Mouse (Mus musculus): Measurements from ENCODE around the gene Ep400. TPM values are rescaled to one million over a fixed set of nuclear protein-coding genes. Genes with fewer than 3 reads are reported as not detected.
A peak's percentile ranks its signal among the peaks of the same experiment; 100 is the strongest.

Ep400 gene
- 10 to 100 TPM; 18.9 to 23.7 (median 22.2) TPM for total RNA-seq (2022)

- peak; percentile 99 for DNase-seq (ENCODE audit: low spot score in 2 of 2)
These were observed at the start of gene Ep400 for GRCm38 (mm10) chr5:110770448-110771158. Gene Ep400 (minus strand): TSS chr5:110770717.

- peak; percentile 99 to 100 for DNase-seq (ENCODE audit: low spot score in 2 of 2)
These were observed 39.3 kb upstream of the Ep400 start, which contains the start of gene Ulk1 for GRCm38 (mm10) chr5:110809667-110810325. Gene Ulk1 (minus strand): TSS chr5:110810097.

- peak in 1 of 2 experiments; percentile 31 for DNase-seq (ENCODE audit: low spot score in 2 of 2)
These were observed 38.5 kb upstream of the Ep400 start for GRCm38 (mm10) chr5:110808821-110809666.

GRCm38 (mm10) chr5:110808061-110808631 lies 37.6 kb upstream of the Ep400 start:
- peak; percentile 79 to 84 for DNase-seq (ENCODE audit: low spot score in 2 of 2)

GRCm38 (mm10) chr5:110807453-110807852 lies 36.9 kb upstream of the Ep400 start:
- DNase-seq (ENCODE audit: low spot score in 2 of 2) = no peak

GRCm38 (mm10) chr5:110806676-110807075 lies 36.2 kb upstream of the Ep400 start:
- DNase-seq (ENCODE audit: low spot score in 2 of 2) = no peak

GRCm38 (mm10) chr5:110806154-110806553 lies 35.6 kb upstream of the Ep400 start:
- no peak for DNase-seq (ENCODE audit: low spot score in 2 of 2)

GRCm38 (mm10) chr5:110804012-110804743 lies 33.7 kb upstream of the Ep400 start:
- DNase-seq (ENCODE audit: low spot score in 2 of 2) = no peak

- no peak for DNase-seq (ENCODE audit: low spot score in 2 of 2)
These were observed 32.3 kb upstream of the Ep400 start for GRCm38 (mm10) chr5:110802809-110803208.

- peak in 1 of 2 experiments; percentile 51 for DNase-seq (ENCODE audit: low spot score in 2 of 2)
These were observed 31.7 kb upstream of the Ep400 start for GRCm38 (mm10) chr5:110802186-110802585.

- no peak for DNase-seq (ENCODE audit: low spot score in 2 of 2)
These were observed 30.6 kb upstream of the Ep400 start for GRCm38 (mm10) chr5:110801036-110801624.

- DNase-seq (ENCODE audit: low spot score in 2 of 2) = peak in 1 of 2 experiments; percentile 3
These were observed 27.2 kb upstream of the Ep400 start for GRCm38 (mm10) chr5:110797696-110798095.

GRCm38 (mm10) chr5:110794363-110794762 lies 23.8 kb upstream of the Ep400 start:
- no peak for DNase-seq (ENCODE audit: low spot score in 2 of 2)

- DNase-seq (ENCODE audit: low spot score in 2 of 2) = no peak
These were observed 18.2 kb upstream of the Ep400 start for GRCm38 (mm10) chr5:110788684-110789083.

GRCm38 (mm10) chr5:110786081-110786835 lies 15.7 kb upstream of the Ep400 start:
- DNase-seq (ENCODE audit: low spot score in 2 of 2) = no peak

- DNase-seq (ENCODE audit: low spot score in 2 of 2) = no peak
These were observed 12.6 kb upstream of the Ep400 start for GRCm38 (mm10) chr5:110783150-110783549.

GRCm38 (mm10) chr5:110781529-110782238 lies 11.2 kb upstream of the Ep400 start:
- no peak for DNase-seq (ENCODE audit: low spot score in 2 of 2)

GRCm38 (mm10) chr5:110780761-110781528 lies 10.4 kb upstream of the Ep400 start:
- DNase-seq (ENCODE audit: low spot score in 2 of 2) = no peak
